Mouse (Mus musculus) testis, postnatal 14 days (tissue): Measurements from ENCODE around the gene Cbfb.
"Not testable (repeated sequence)": the region's sequence is repeated elsewhere in the genome, so short reads cannot be mapped to it uniquely, and the experiment has no call there.

Experiments used
- DNase-seq: peaks from one replicate; pipeline ENCODE4 v3.0.0; 2021; ENCODE audit warnings: low spot score

Cbfb gene

GRCm38 (mm10) chr8:105182201-105182600 is 11.7 kb downstream of the Cbfb start:
- DNase-seq = no peak

GRCm38 (mm10) chr8:105186467-105187005 is 16.1 kb downstream of the Cbfb start:
- no peak for DNase-seq

GRCm38 (mm10) chr8:105192182-105192581 is 21.7 kb downstream of the Cbfb start:
- DNase-seq = no peak

GRCm38 (mm10) chr8:105205748-105206147 is 35.3 kb downstream of the Cbfb start:
- no peak for DNase-seq

- DNase-seq = no peak
Observed at GRCm38 (mm10) chr8:105206766-105207275, 36.3 kb downstream of the Cbfb start.

- DNase-seq = no peak
Observed at GRCm38 (mm10) chr8:105207675-105208273, 37.3 kb downstream of the Cbfb start.

GRCm38 (mm10) chr8:105209153-105210110 is 39.0 kb downstream of the Cbfb start:
- no peak for DNase-seq

- DNase-seq = no peak
Observed at GRCm38 (mm10) chr8:105214104-105214503, 43.6 kb downstream of the Cbfb start.

GRCm38 (mm10) chr8:105217926-105218522 is 47.5 kb downstream of the Cbfb start:
- no peak for DNase-seq

- peak; percentile 25 for DNase-seq
Observed at GRCm38 (mm10) chr8:105223850-105224249, 53.4 kb downstream of the Cbfb start.

- DNase-seq = peak; percentile 95
Observed at GRCm38 (mm10) chr8:105224413-105225271, 54.2 kb downstream of the Cbfb start, which contains the start of gene D230025D16Rik. Gene D230025D16Rik, plus strand, starts transcription at chr8:105225145.

GRCm38 (mm10) chr8:105225272-105225593 is 54.8 kb downstream of the Cbfb start:
- no peak for DNase-seq

GRCm38 (mm10) chr8:105225917-105226316 is 55.4 kb downstream of the Cbfb start:
- DNase-seq = no peak

GRCm38 (mm10) chr8:105231503-105232320 is 61.2 kb downstream of the Cbfb start:
- DNase-seq = no peak

- not testable (repeated sequence) for DNase-seq
Observed at GRCm38 (mm10) chr8:105232321-105232693, 61.8 kb downstream of the Cbfb start.

GRCm38 (mm10) chr8:105233126-105233935 is 62.9 kb downstream of the Cbfb start:
- DNase-seq = no peak

GRCm38 (mm10) chr8:105235206-105235605 is 64.7 kb downstream of the Cbfb start:
- no peak for DNase-seq

- DNase-seq = no peak
Observed at GRCm38 (mm10) chr8:105237442-105238142, 67.1 kb downstream of the Cbfb start.

- DNase-seq = no peak
Observed at GRCm38 (mm10) chr8:105241016-105241415, 70.5 kb downstream of the Cbfb start.
